Mouse (Mus musculus) stomach, postnatal 0 days (tissue): Measurements from ENCODE around the gene Ankle2.

Experiments
- CTCF ChIP-seq: IDR thresholded peaks from 2 replicates; pipeline ENCODE4 v1.5.1; 2016; ENCODE audit warnings: antibody characterized with exemption, low read depth, mild to moderate bottlenecking, moderate library complexity
- EP300 ChIP-seq: optimal IDR thresholded peaks from 2 replicates; pipeline ENCODE3; 2016; ENCODE audit warnings: antibody characterized with exemption

- TF ChIP-seq EP300, result no peak
- no peak for TF ChIP-seq CTCF
Measured at GRCm38 (mm10) chr5:110220331-110220730, 10.5 kb upstream of the Ankle2 start.
